Mouse (Mus musculus): ENCODE results near the gene Draxin. TPM values are rescaled to one million over a fixed set of nuclear protein-coding genes. Genes with fewer than 3 reads are reported as not detected.
"Not testable (repeated sequence)": the region's sequence is repeated elsewhere in the genome, so short reads cannot be mapped to it uniquely, and the experiment has no call there.

Draxin gene
- polyA plus RNA-seq (2015; fragmentation: Nextera tagmentation; extraction: Ambion mirVana) = 0.08 and 0.10 TPM in 2 replicates

- H3K36me3 ChIP-seq (ENCODE audit: control insufficient read depth, insufficient read depth, low read length) = no peaks in the 10 kb centered on the region
- H3K4me3 ChIP-seq (ENCODE audit: low read length) = peak within 1 kb of the TSS; percentile 71
- no peak within 1 kb of the TSS for H3K27ac ChIP-seq (ENCODE audit: low read length)
- H3K9me3 ChIP-seq (ENCODE audit: control insufficient read depth, low read length) = no peaks in the 10 kb centered on the region
- under 1% methylated on average over 71 of the region's 87 CpGs for WGBS
- H3K4me2 ChIP-seq (ENCODE audit: low read depth, low read length) = peak within 1 kb of the TSS; percentile 98
- peak within 1 kb of the TSS; percentile 79 for H3K9ac ChIP-seq (ENCODE audit: low read length)
- ATAC-seq (ENCODE audit: low read depth) = peak; percentile 96
- peaks cover 12% of the 10 kb centered on the region for H3K4me1 ChIP-seq (replicated peaks; ENCODE audit: control insufficient read depth, insufficient read depth, low read length)
- peaks cover 36% of the 10 kb centered on the region for H3K27me3 ChIP-seq (ENCODE audit: control insufficient read depth, insufficient read depth, low read depth, low read length)
Measured at GRCm38 (mm10) chr4:148130561-148131413, at the start of gene Draxin. Draxin (minus strand) TSS chr4:148130698.

- H3K4me2 ChIP-seq (ENCODE audit: low read depth, low read length) = no peak overlapping the region
- H3K36me3 ChIP-seq (ENCODE audit: control insufficient read depth, insufficient read depth, low read length) = no peaks in the 10 kb centered on the region
- ATAC-seq (ENCODE audit: low read depth) = no peak
- H3K4me1 ChIP-seq (replicated peaks; ENCODE audit: control insufficient read depth, insufficient read depth, low read length) = no peaks in the 10 kb centered on the region
- no peak overlapping the region for H3K27ac ChIP-seq (ENCODE audit: low read length)
- no peak overlapping the region for H3K4me3 ChIP-seq (ENCODE audit: low read length)
- peaks cover 32% of the 10 kb centered on the region for H3K27me3 ChIP-seq (ENCODE audit: control insufficient read depth, insufficient read depth, low read depth, low read length)
- no peak overlapping the region for H3K9ac ChIP-seq (ENCODE audit: low read length)
- no peaks in the 10 kb centered on the region for H3K9me3 ChIP-seq (ENCODE audit: control insufficient read depth, low read length)
Measured at GRCm38 (mm10) chr4:148177716-148178115, 47.2 kb upstream of the Draxin start.

GRCm38 (mm10) chr4:148176603-148177002 is 46.1 kb upstream of the Draxin start:
- H3K9ac ChIP-seq (ENCODE audit: low read length); H3K4me1 ChIP-seq (replicated peaks; ENCODE audit: control insufficient read depth, insufficient read depth, low read length); H3K36me3 ChIP-seq (ENCODE audit: control insufficient read depth, insufficient read depth, low read length); H3K27ac ChIP-seq (ENCODE audit: low read length); H3K4me2 ChIP-seq (ENCODE audit: low read depth, low read length); H3K9me3 ChIP-seq (ENCODE audit: control insufficient read depth, low read length); ATAC-seq (ENCODE audit: low read depth); H3K4me3 ChIP-seq (ENCODE audit: low read length): not testable (repeated sequence)
- H3K27me3 ChIP-seq (ENCODE audit: control insufficient read depth, insufficient read depth, low read depth, low read length) = peaks cover 42% of the 10 kb centered on the region
- 58% methylated on average over 5 of the region's 6 CpGs for WGBS

GRCm38 (mm10) chr4:148174495-148174862 is 44.0 kb upstream of the Draxin start:
- peaks cover 54% of the 10 kb centered on the region for H3K27me3 ChIP-seq (ENCODE audit: control insufficient read depth, insufficient read depth, low read depth, low read length)
- H3K27ac ChIP-seq (ENCODE audit: low read length) = no peak overlapping the region
- H3K36me3 ChIP-seq (ENCODE audit: control insufficient read depth, insufficient read depth, low read length) = no peaks in the 10 kb centered on the region
- H3K9ac ChIP-seq (ENCODE audit: low read length) = no peak overlapping the region
- no peaks in the 10 kb centered on the region for H3K4me1 ChIP-seq (replicated peaks; ENCODE audit: control insufficient read depth, insufficient read depth, low read length)
- 17% methylated on average over 12 of the region's 12 CpGs for WGBS
- ATAC-seq (ENCODE audit: low read depth) = no peak
- no peak overlapping the region for H3K4me3 ChIP-seq (ENCODE audit: low read length)
- H3K9me3 ChIP-seq (ENCODE audit: control insufficient read depth, low read length) = no peaks in the 10 kb centered on the region
- H3K4me2 ChIP-seq (ENCODE audit: low read depth, low read length) = no peak overlapping the region

- Histone ChIP-seq H3K27me3 (ENCODE audit: control insufficient read depth, insufficient read depth, low read depth, low read length) (peaks cover 55% of the 10 kb centered on the region), H3K36me3 (ENCODE audit: control insufficient read depth, insufficient read depth, low read length) (no peaks in the 10 kb centered on the region), H3K9ac (ENCODE audit: low read length) (no peak overlapping the region), H3K4me1 (replicated peaks; ENCODE audit: control insufficient read depth, insufficient read depth, low read length) (no peaks in the 10 kb centered on the region), H3K4me3 (ENCODE audit: low read length) (no peak overlapping the region), H3K4me2 (ENCODE audit: low read depth, low read length) (no peak overlapping the region), H3K9me3 (ENCODE audit: control insufficient read depth, low read length) (no peaks in the 10 kb centered on the region), H3K27ac (ENCODE audit: low read length) (no peak overlapping the region)
- ATAC-seq (ENCODE audit: low read depth) = no peak
- 2% methylated on average over 30 of the region's 30 CpGs for WGBS
Measured at GRCm38 (mm10) chr4:148173811-148174494, 43.5 kb upstream of the Draxin start.

GRCm38 (mm10) chr4:148171261-148171660 is 40.8 kb upstream of the Draxin start:
- 32% methylated on average over 3 of the region's 3 CpGs for WGBS
- no peak for ATAC-seq (ENCODE audit: low read depth)
- Histone ChIP-seq H3K4me3 (ENCODE audit: low read length) (no peak overlapping the region), H3K9me3 (ENCODE audit: control insufficient read depth, low read length) (no peaks in the 10 kb centered on the region), H3K27ac (ENCODE audit: low read length) (no peak overlapping the region), H3K4me1 (replicated peaks; ENCODE audit: control insufficient read depth, insufficient read depth, low read length) (peaks cover 5% of the 10 kb centered on the region; the same call in 1 of the 2 replicates), H3K4me2 (ENCODE audit: low read depth, low read length) (no peak overlapping the region), H3K9ac (ENCODE audit: low read length) (no peak overlapping the region), H3K27me3 (ENCODE audit: control insufficient read depth, insufficient read depth, low read depth, low read length) (peaks cover 65% of the 10 kb centered on the region), H3K36me3 (ENCODE audit: control insufficient read depth, insufficient read depth, low read length) (no peaks in the 10 kb centered on the region)

GRCm38 (mm10) chr4:148170842-148171241 is 40.3 kb upstream of the Draxin start:
- no peak overlapping the region for H3K4me2 ChIP-seq (ENCODE audit: low read depth, low read length)
- no peak for ATAC-seq (ENCODE audit: low read depth)
- no peaks in the 10 kb centered on the region for H3K9me3 ChIP-seq (ENCODE audit: control insufficient read depth, low read length)
- H3K4me1 ChIP-seq (replicated peaks; ENCODE audit: control insufficient read depth, insufficient read depth, low read length) = peaks cover 5% of the 10 kb centered on the region; the same call in 1 of the 2 replicates
- H3K36me3 ChIP-seq (ENCODE audit: control insufficient read depth, insufficient read depth, low read length) = no peaks in the 10 kb centered on the region
- H3K27ac ChIP-seq (ENCODE audit: low read length) = no peak overlapping the region
- H3K4me3 ChIP-seq (ENCODE audit: low read length) = no peak overlapping the region
- 2% methylated on average over 2 of the region's 2 CpGs for WGBS
- H3K9ac ChIP-seq (ENCODE audit: low read length) = no peak overlapping the region
- H3K27me3 ChIP-seq (ENCODE audit: control insufficient read depth, insufficient read depth, low read depth, low read length) = peaks cover 68% of the 10 kb centered on the region

GRCm38 (mm10) chr4:148169586-148169985 is 39.1 kb upstream of the Draxin start:
- Histone ChIP-seq H3K4me2 (ENCODE audit: low read depth, low read length) (no peak overlapping the region), H3K27me3 (ENCODE audit: control insufficient read depth, insufficient read depth, low read depth, low read length) (peaks cover 68% of the 10 kb centered on the region), H3K9ac (ENCODE audit: low read length) (no peak overlapping the region), H3K4me3 (ENCODE audit: low read length) (no peak overlapping the region), H3K36me3 (ENCODE audit: control insufficient read depth, insufficient read depth, low read length) (no peaks in the 10 kb centered on the region), H3K9me3 (ENCODE audit: control insufficient read depth, low read length) (no peaks in the 10 kb centered on the region), H3K4me1 (replicated peaks; ENCODE audit: control insufficient read depth, insufficient read depth, low read length) (peaks cover 5% of the 10 kb centered on the region; the same call in 1 of the 2 replicates), H3K27ac (ENCODE audit: low read length) (no peak overlapping the region)
- ATAC-seq (ENCODE audit: low read depth) = no peak
- WGBS = 21% methylated on average over 15 of the region's 15 CpGs

- Histone ChIP-seq H3K4me1 (replicated peaks; ENCODE audit: control insufficient read depth, insufficient read depth, low read length) (peaks cover 7% of the 10 kb centered on the region; the same call in 1 of the 2 replicates), H3K27ac (ENCODE audit: low read length) (no peak overlapping the region), H3K9me3 (ENCODE audit: control insufficient read depth, low read length) (no peaks in the 10 kb centered on the region), H3K27me3 (ENCODE audit: control insufficient read depth, insufficient read depth, low read depth, low read length) (peaks cover 66% of the 10 kb centered on the region), H3K9ac (ENCODE audit: low read length) (no peak overlapping the region), H3K4me3 (ENCODE audit: low read length) (no peak overlapping the region), H3K36me3 (ENCODE audit: control insufficient read depth, insufficient read depth, low read length) (no peaks in the 10 kb centered on the region), H3K4me2 (ENCODE audit: low read depth, low read length) (no peak overlapping the region)
- ATAC-seq (ENCODE audit: low read depth) = no peak
- WGBS = 26% methylated on average over 7 of the region's 7 CpGs
Measured at GRCm38 (mm10) chr4:148168287-148168686, 37.8 kb upstream of the Draxin start.
